ENCODE assay signal across 8 mouse cellular contexts in the genomic region with DNA sequence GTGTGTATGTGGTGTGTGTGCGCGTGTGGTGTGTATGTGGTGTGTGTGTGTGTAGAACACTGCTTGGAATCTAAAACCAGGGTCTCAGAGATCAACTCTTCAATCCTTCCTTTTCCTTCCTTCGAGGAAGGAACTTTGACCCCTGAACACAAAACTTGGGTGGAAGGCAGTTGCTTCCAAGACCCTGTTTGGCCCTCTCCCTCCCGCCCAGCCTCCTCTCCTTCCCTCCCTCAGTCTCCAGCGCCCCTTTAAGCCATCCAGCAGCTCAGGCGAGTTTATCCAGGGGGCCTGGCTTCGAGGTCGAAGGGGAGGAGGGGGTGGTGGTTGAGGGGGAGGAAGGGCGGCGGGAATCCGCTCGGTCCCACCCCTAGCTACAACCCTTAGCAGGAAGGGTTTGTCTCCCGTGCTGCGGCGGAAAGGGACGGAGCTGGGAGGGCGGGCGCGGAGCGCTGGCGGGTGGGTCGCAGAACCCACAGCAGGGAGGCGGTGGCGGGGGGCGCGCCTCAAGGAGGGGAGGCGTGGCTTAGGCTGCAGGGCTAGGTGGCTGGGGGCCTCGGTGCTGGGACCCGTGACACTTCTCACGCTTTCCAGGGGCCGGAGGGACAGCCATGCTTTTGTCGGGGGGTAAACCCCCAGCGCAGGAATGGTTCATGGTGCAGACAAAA. TPM values are rescaled to one million over a fixed set of nuclear protein-coding genes. Genes with fewer than 3 reads are reported as not detected.
DNase-seq lines count a peak whose midpoint lies in the region; ATAC-seq and TF ChIP-seq lines count a peak whose summit lies in the region.

A gene (plus strand): TSS at position 390 of the 665 bp plus-strand sequence.

- peak within 1 kb of the TSS; percentile 73 for H3K4me3 ChIP-seq in intestine, embryonic 16.5 days (ENCODE audit: low read length)
- peak within 1 kb of the TSS; percentile 72 for H3K4me3 ChIP-seq in lung, adult 2 months (replicated peaks; ENCODE audit: extremely low read depth, low read depth, low read length)
- peak within 1 kb of the TSS; percentile 51 for H3K4me3 ChIP-seq in neural tube, embryonic 15.5 days (replicated peaks)

- no peaks in the 10 kb centered on the region for H3K36me3 ChIP-seq in intestine, embryonic 16.5 days (ENCODE audit: control insufficient read depth, insufficient read depth, low read length)
- H3K36me3 ChIP-seq in neural tube, embryonic 15.5 days = no peaks in the 10 kb centered on the region

- under 1% methylated on average over 32 of the region's 33 CpGs for WGBS in intestine, embryonic 16.5 days
- 4% methylated on average over 30 of the region's 33 CpGs for WGBS in lung, adult 2 months
- 1% methylated on average over 33 of the region's 33 CpGs for WGBS in neural tube, embryonic 15.5 days

- ATAC-seq in common myeloid progenitor, adult 5-6 weeks (replicated peaks; ENCODE audit: low read depth, poor library complexity, severe bottlenecking) = peak; percentile 84
- ATAC-seq in granulocyte monocyte progenitor cell, adult 5-6 weeks (replicated peaks; ENCODE audit: poor library complexity, severe bottlenecking) = peak; percentile 87
- ATAC-seq in intestine, embryonic 16.5 days = peak; percentile 87
- peak; percentile 89 for ATAC-seq in neural tube, embryonic 15.5 days (ENCODE audit: low FRiP score)

- DNase-seq in layer of hippocampus, postnatal 14 days (ENCODE audit: low spot score in 2 of 2) = peak; percentile 29 to 34
- DNase-seq in layer of hippocampus, adult 18-20 months (ENCODE audit: low spot score in 2 of 2) = no peak
- peak; percentile 59 for DNase-seq in lung, adult 2 months
- peak; percentile 39 for DNase-seq in urinary bladder, postnatal 25 days (ENCODE audit: low spot score)

- peak within 1 kb of the TSS; percentile 97 for H3K27ac ChIP-seq in intestine, embryonic 16.5 days (ENCODE audit: low read length)
- peak within 1 kb of the TSS; percentile 80 for H3K27ac ChIP-seq in neural tube, embryonic 15.5 days (replicated peaks)

- peak; percentile 52; the same call in 1 of the 2 replicates for TF ChIP-seq POLR2A in lung, adult 2 months (IDR thresholded peaks at IDR 0.05; ENCODE audit: borderline replicate concordance, extremely low read depth, low read depth, low read length)

- no peak for TF ChIP-seq CTCF in lung, adult 2 months (IDR thresholded peaks at IDR 0.05; ENCODE audit: insufficient read depth, low read length)

- H3K4me2 ChIP-seq in intestine, embryonic 16.5 days (ENCODE audit: low read depth, low read length) = peak within 1 kb of the TSS; percentile 78
- peak within 1 kb of the TSS; percentile 75 for H3K4me2 ChIP-seq in neural tube, embryonic 15.5 days

- H3K4me1 ChIP-seq in intestine, embryonic 16.5 days (ENCODE audit: control insufficient read depth, insufficient read depth, low read length) = peaks cover 43% of the 10 kb centered on the region
- H3K4me1 ChIP-seq in lung, adult 2 months (ENCODE audit: control insufficient read depth, insufficient read depth, low read length) = peaks cover 17% of the 10 kb centered on the region
- peaks cover 51% of the 10 kb centered on the region for H3K4me1 ChIP-seq in neural tube, embryonic 15.5 days

- no peaks in the 10 kb centered on the region for H3K27me3 ChIP-seq in intestine, embryonic 16.5 days (replicated peaks; ENCODE audit: control insufficient read depth, insufficient read depth, low read length)
- no peaks in the 10 kb centered on the region for H3K27me3 ChIP-seq in neural tube, embryonic 15.5 days (replicated peaks)

- no peaks in the 10 kb centered on the region for H3K9me3 ChIP-seq in intestine, embryonic 16.5 days (ENCODE audit: control insufficient read depth, low read length)
- no peaks in the 10 kb centered on the region for H3K9me3 ChIP-seq in neural tube, embryonic 15.5 days (replicated peaks)

- H3K9ac ChIP-seq in intestine, embryonic 16.5 days (ENCODE audit: low read depth, low read length) = peak within 1 kb of the TSS; percentile 84
- H3K9ac ChIP-seq in neural tube, embryonic 15.5 days (replicated peaks) = peak within 1 kb of the TSS; percentile 52

RNA-seq across cellular contexts. Expression of the gene that starts here (rescaled TPM):
- total RNA-seq in layer of hippocampus, postnatal 14 days (2021) = 10 to 100 TPM; 11.3 to 11.4 TPM
- total RNA-seq in layer of hippocampus, adult 18-20 months (2021) = 1 to 10 TPM; 7.0 to 8.0 TPM
- total RNA-seq in common myeloid progenitor, adult 5-6 weeks (2017) = 5.9 and 6.5 TPM in 2 replicates
- total RNA-seq in granulocyte monocyte progenitor cell, adult 5-6 weeks (2014; fragmentation: Nextera tagmentation) = 4.1 and 7.6 TPM in 2 replicates
- 2.4 and 3.3 TPM in 2 replicates for total RNA-seq in granulocyte monocyte progenitor cell, adult 5-6 weeks (2017)
- polyA plus RNA-seq in intestine, embryonic 16.5 days (2015; fragmentation: Nextera tagmentation; extraction: Ambion mirVana) = 12.6 and 13.6 TPM in 2 replicates
- polyA plus RNA-seq in lung, adult 2 months (2012; rRNA removed) = 9.4 and 12.4 TPM in 2 replicates
- polyA plus RNA-seq in neural tube, embryonic 15.5 days (2015; fragmentation: Nextera tagmentation; extraction: Ambion mirVana) = 9.5 and 10.8 TPM in 2 replicates

Comparison
In these comparisons a context has a peak if more than half of its experiments do, and no peak if none do; other contexts are left out.
1. DNase-seq: peak in layer of hippocampus, postnatal 14 days (2 of 2), lung, adult 2 months (single experiment) and urinary bladder, postnatal 25 days (single experiment); none in layer of hippocampus, adult 18-20 months (0 of 2).
2. Peak in every context shown above with its lines, with median percentiles within 50 percentile points of each other: ATAC-seq and H3K4me3 ChIP-seq.